Mouse (Mus musculus): ENCODE results near the gene Asic2.

Asic2 gene

GRCm38 (mm10) chr11:80954147-80954546, 1014.1 kb downstream of the Asic2 start:
- no peak for TF ChIP-seq NANOG (IDR thresholded peaks at IDR 0.05; ENCODE audit: borderline replicate concordance, low read length)
- TF ChIP-seq POU5F1 (IDR thresholded peaks at IDR 0.05; ENCODE audit: borderline replicate concordance, low read length), result no peak
- no peak for TF ChIP-seq CTCF (conservative IDR thresholded peaks at IDR 0.05; ENCODE audit: low read length)
- Histone ChIP-seq H3K36me3 (ENCODE audit: insufficient read depth, low read length) (no peaks in the 10 kb centered on the region), H3K4me1 (replicated peaks; ENCODE audit: low read depth, low read length) (0 out of 2 replicates have a peak, but pooled peaks cover 6% of the 10 kb centered on the region), H3K27me3 (ENCODE audit: insufficient read depth, low read length) (peaks cover 26% of the 10 kb centered on the region; the same call in 1 of the 2 replicates), H3K9me3 (ENCODE audit: low read length) (no peaks in the 10 kb centered on the region), H3K4me3 (replicated peaks; ENCODE audit: low read length) (no peak overlapping the region)

GRCm38 (mm10) chr11:80949068-80949738, 1019.1 kb downstream of the Asic2 start:
- Histone ChIP-seq H3K4me3 (replicated peaks; ENCODE audit: low read length) (no peak overlapping the region), H3K4me1 (replicated peaks; ENCODE audit: low read depth, low read length) (no peaks in the 10 kb centered on the region), H3K9me3 (ENCODE audit: low read length) (no peaks in the 10 kb centered on the region), H3K27me3 (ENCODE audit: insufficient read depth, low read length) (no peaks in the 10 kb centered on the region), H3K36me3 (ENCODE audit: insufficient read depth, low read length) (no peaks in the 10 kb centered on the region)
- TF ChIP-seq CTCF (conservative IDR thresholded peaks at IDR 0.05; ENCODE audit: low read length) (no peak), NANOG (IDR thresholded peaks at IDR 0.05; ENCODE audit: borderline replicate concordance, low read length) (no peak), POU5F1 (IDR thresholded peaks at IDR 0.05; ENCODE audit: borderline replicate concordance, low read length) (no peak)

- H3K4me1 ChIP-seq (replicated peaks; ENCODE audit: low read depth, low read length), result no peaks in the 10 kb centered on the region
- no peaks in the 10 kb centered on the region for H3K27me3 ChIP-seq (ENCODE audit: insufficient read depth, low read length)
- no peaks in the 10 kb centered on the region for H3K9me3 ChIP-seq (ENCODE audit: low read length)
- no peak overlapping the region for H3K4me3 ChIP-seq (replicated peaks; ENCODE audit: low read length)
- no peaks in the 10 kb centered on the region for H3K36me3 ChIP-seq (ENCODE audit: insufficient read depth, low read length)
- TF ChIP-seq CTCF (conservative IDR thresholded peaks at IDR 0.05; ENCODE audit: low read length) (no peak), NANOG (IDR thresholded peaks at IDR 0.05; ENCODE audit: borderline replicate concordance, low read length) (no peak), POU5F1 (IDR thresholded peaks at IDR 0.05; ENCODE audit: borderline replicate concordance, low read length) (no peak)
Measured at GRCm38 (mm10) chr11:80948103-80948502, 1020.2 kb downstream of the Asic2 start.

GRCm38 (mm10) chr11:80946163-80946562, 1022.1 kb downstream of the Asic2 start:
- Histone ChIP-seq H3K4me1 (replicated peaks; ENCODE audit: low read depth, low read length) (no peaks in the 10 kb centered on the region), H3K4me3 (replicated peaks; ENCODE audit: low read length) (no peak overlapping the region), H3K36me3 (ENCODE audit: insufficient read depth, low read length) (no peaks in the 10 kb centered on the region), H3K9me3 (ENCODE audit: low read length) (no peaks in the 10 kb centered on the region), H3K27me3 (ENCODE audit: insufficient read depth, low read length) (no peaks in the 10 kb centered on the region)
- TF ChIP-seq CTCF (conservative IDR thresholded peaks at IDR 0.05; ENCODE audit: low read length) (no peak), NANOG (IDR thresholded peaks at IDR 0.05; ENCODE audit: borderline replicate concordance, low read length) (no peak), POU5F1 (IDR thresholded peaks at IDR 0.05; ENCODE audit: borderline replicate concordance, low read length) (no peak)

GRCm38 (mm10) chr11:80923286-80923951, 1044.8 kb downstream of the Asic2 start:
- Histone ChIP-seq H3K4me3 (replicated peaks; ENCODE audit: low read length) (no peak overlapping the region), H3K36me3 (ENCODE audit: insufficient read depth, low read length) (no peaks in the 10 kb centered on the region), H3K27me3 (ENCODE audit: insufficient read depth, low read length) (0 out of 2 replicates have a peak, but pooled peaks cover 2% of the 10 kb centered on the region), H3K9me3 (ENCODE audit: low read length) (no peaks in the 10 kb centered on the region), H3K4me1 (replicated peaks; ENCODE audit: low read depth, low read length) (no peaks in the 10 kb centered on the region)
- no peak for TF ChIP-seq NANOG (IDR thresholded peaks at IDR 0.05; ENCODE audit: borderline replicate concordance, low read length)
- TF ChIP-seq CTCF (conservative IDR thresholded peaks at IDR 0.05; ENCODE audit: low read length), result no peak
- TF ChIP-seq POU5F1 (IDR thresholded peaks at IDR 0.05; ENCODE audit: borderline replicate concordance, low read length), result no peak

GRCm38 (mm10) chr11:80918332-80918731, 1049.9 kb downstream of the Asic2 start:
- no peaks in the 10 kb centered on the region for H3K4me1 ChIP-seq (replicated peaks; ENCODE audit: low read depth, low read length)
- no peak for TF ChIP-seq CTCF (conservative IDR thresholded peaks at IDR 0.05; ENCODE audit: low read length)
- no peak for TF ChIP-seq NANOG (IDR thresholded peaks at IDR 0.05; ENCODE audit: borderline replicate concordance, low read length)
- TF ChIP-seq POU5F1 (IDR thresholded peaks at IDR 0.05; ENCODE audit: borderline replicate concordance, low read length), result no peak
- no peak overlapping the region for H3K4me3 ChIP-seq (replicated peaks; ENCODE audit: low read length)
- 0 out of 2 replicates have a peak, but pooled peaks cover 4% of the 10 kb centered on the region for H3K27me3 ChIP-seq (ENCODE audit: insufficient read depth, low read length)
- no peaks in the 10 kb centered on the region for H3K36me3 ChIP-seq (ENCODE audit: insufficient read depth, low read length)
- H3K9me3 ChIP-seq (ENCODE audit: low read length), result no peaks in the 10 kb centered on the region

- no peaks in the 10 kb centered on the region for H3K9me3 ChIP-seq (ENCODE audit: low read length)
- TF ChIP-seq CTCF (conservative IDR thresholded peaks at IDR 0.05; ENCODE audit: low read length) (peak; percentile 87), POU5F1 (IDR thresholded peaks at IDR 0.05; ENCODE audit: borderline replicate concordance, low read length) (no peak)
- no peak overlapping the region for H3K4me3 ChIP-seq (replicated peaks; ENCODE audit: low read length)
- 0 out of 2 replicates have a peak, but pooled peaks cover 4% of the 10 kb centered on the region for H3K27me3 ChIP-seq (ENCODE audit: insufficient read depth, low read length)
- no peaks in the 10 kb centered on the region for H3K36me3 ChIP-seq (ENCODE audit: insufficient read depth, low read length)
- no peaks in the 10 kb centered on the region for H3K4me1 ChIP-seq (replicated peaks; ENCODE audit: low read depth, low read length)
Measured at GRCm38 (mm10) chr11:80917688-80918087, 1050.6 kb downstream of the Asic2 start.

- Histone ChIP-seq H3K4me3 (replicated peaks; ENCODE audit: low read length) (no peak overlapping the region), H3K36me3 (ENCODE audit: insufficient read depth, low read length) (no peaks in the 10 kb centered on the region), H3K27me3 (ENCODE audit: insufficient read depth, low read length) (0 out of 2 replicates have a peak, but pooled peaks cover 9% of the 10 kb centered on the region), H3K4me1 (replicated peaks; ENCODE audit: low read depth, low read length) (no peaks in the 10 kb centered on the region), H3K9me3 (ENCODE audit: low read length) (no peaks in the 10 kb centered on the region)
- TF ChIP-seq POU5F1 (IDR thresholded peaks at IDR 0.05; ENCODE audit: borderline replicate concordance, low read length) (no peak), CTCF (conservative IDR thresholded peaks at IDR 0.05; ENCODE audit: low read length) (no peak), NANOG (IDR thresholded peaks at IDR 0.05; ENCODE audit: borderline replicate concordance, low read length) (no peak)
Measured at GRCm38 (mm10) chr11:80913408-80914024, 1054.7 kb downstream of the Asic2 start.

Measured in E14TG2a.4 (cell line).